ENCODE assay signal across 28 mouse cellular contexts in genomic region chr16:57740169-57740568, GRCm38 (mm10). TPM values are rescaled to one million over a fixed set of nuclear protein-coding genes. Genes with fewer than 3 reads are reported as not detected.
DNase-seq lines count a peak whose midpoint lies in the region; ATAC-seq and TF ChIP-seq lines count a peak whose summit lies in the region.
"Had no signal": no experiment of that assay in that cellular context is flagged by ENCODE, and none has a peak within 500 bp of the region (broad histone marks: within the 10 kb centered on the region; RNA-seq: fewer than 3 reads in every experiment).

No protein-coding gene starts in this region.

- no peak overlapping the region for H3K9ac ChIP-seq in heart, adult 2 months (ENCODE audit: low read depth, low read length)
- H3K9ac ChIP-seq in midbrain, embryonic 11.5 days (ENCODE audit: low read length) = no peak overlapping the region
- no peak overlapping the region for H3K9ac ChIP-seq in midbrain, embryonic 15.5 days
- no peak overlapping the region for H3K9ac ChIP-seq in intestine, embryonic 16.5 days (ENCODE audit: low read depth, low read length)
- H3K9ac ChIP-seq: embryonic facial prominence, embryonic 12.5 days; embryonic facial prominence, embryonic 15.5 days; forebrain, postnatal 0 days; heart, embryonic 13.5 days; hindbrain, embryonic 12.5 days; hindbrain, embryonic 15.5 days; intestine, embryonic 15.5 days had no signal

- H3K27ac ChIP-seq in heart, adult 2 months = no peak overlapping the region
- H3K27ac ChIP-seq in midbrain, embryonic 11.5 days (ENCODE audit: low read depth, low read length) = no peak overlapping the region
- no peak overlapping the region for H3K27ac ChIP-seq in midbrain, embryonic 15.5 days
- no peak overlapping the region for H3K27ac ChIP-seq in intestine, embryonic 16.5 days (ENCODE audit: low read length)
- H3K27ac ChIP-seq: embryonic facial prominence, embryonic 12.5 days; embryonic facial prominence, embryonic 15.5 days; gastrocnemius, adult 2 months; heart, embryonic 10.5 days; heart, embryonic 13.5 days; hindbrain, embryonic 12.5 days; hindbrain, embryonic 15.5 days; intestine, embryonic 15.5 days had no signal

- no peak for ATAC-seq in midbrain, embryonic 11.5 days (ENCODE audit: low FRiP score)
- no peak for ATAC-seq in midbrain, embryonic 15.5 days (replicated peaks)
- ATAC-seq in intestine, embryonic 16.5 days = no peak
- ATAC-seq: forebrain, embryonic 14.5 days; forebrain, postnatal 0 days; intestine, embryonic 15.5 days had no signal

- no peak overlapping the region for H3K4me2 ChIP-seq in midbrain, embryonic 11.5 days
- no peak overlapping the region for H3K4me2 ChIP-seq in midbrain, embryonic 15.5 days
- H3K4me2 ChIP-seq in intestine, embryonic 16.5 days (ENCODE audit: low read depth, low read length) = no peak overlapping the region
- H3K4me2 ChIP-seq: embryonic facial prominence, embryonic 12.5 days; embryonic facial prominence, embryonic 15.5 days; heart, embryonic 13.5 days; hindbrain, embryonic 12.5 days; hindbrain, embryonic 15.5 days; intestine, embryonic 15.5 days had no signal

- no peak for TF ChIP-seq EP300 in heart, adult 2 months (IDR thresholded peaks at IDR 0.05; ENCODE audit: insufficient read depth, low read depth, low read length)

- H3K27me3 ChIP-seq in heart, adult 2 months (ENCODE audit: control insufficient read depth, insufficient read depth, low read length) = peaks cover 2% of the 10 kb centered on the region; the same call in 1 of the 2 replicates
- H3K27me3 ChIP-seq in midbrain, embryonic 11.5 days (ENCODE audit: control insufficient read depth, insufficient read depth, low read length) = no peaks in the 10 kb centered on the region
- H3K27me3 ChIP-seq in midbrain, embryonic 15.5 days (replicated peaks) = no peaks in the 10 kb centered on the region
- no peaks in the 10 kb centered on the region for H3K27me3 ChIP-seq in intestine, embryonic 16.5 days (replicated peaks; ENCODE audit: control insufficient read depth, insufficient read depth, low read length)
- H3K27me3 ChIP-seq: CH12.LX; embryonic facial prominence, embryonic 12.5 days; embryonic facial prominence, embryonic 15.5 days; heart, embryonic 13.5 days; hindbrain, embryonic 12.5 days; hindbrain, embryonic 15.5 days; intestine, embryonic 15.5 days had no signal

- no peaks in the 10 kb centered on the region for H3K36me3 ChIP-seq in heart, adult 2 months (ENCODE audit: control insufficient read depth, insufficient read depth, low read length)
- H3K36me3 ChIP-seq in midbrain, embryonic 11.5 days (ENCODE audit: control insufficient read depth, insufficient read depth, low read length) = no peaks in the 10 kb centered on the region
- no peaks in the 10 kb centered on the region for H3K36me3 ChIP-seq in midbrain, embryonic 15.5 days (replicated peaks)
- H3K36me3 ChIP-seq in intestine, embryonic 16.5 days (ENCODE audit: control insufficient read depth, insufficient read depth, low read length) = no peaks in the 10 kb centered on the region
- H3K36me3 ChIP-seq: embryonic facial prominence, embryonic 12.5 days; embryonic facial prominence, embryonic 15.5 days; G1E; heart, embryonic 10.5 days; heart, embryonic 13.5 days; hindbrain, embryonic 12.5 days; hindbrain, embryonic 15.5 days; intestine, embryonic 15.5 days had no signal

- H3K79me2 ChIP-seq in heart, adult 2 months (replicated peaks; ENCODE audit: control insufficient read depth, insufficient read depth, low read length) = no peaks in the 10 kb centered on the region; the same call in 1 of the 2 replicates

- 70% methylated on average over 3 of the region's 3 CpGs for WGBS in heart, adult 2 months
- WGBS in midbrain, embryonic 11.5 days = 98% methylated on average over 3 of the region's 3 CpGs
- 88% methylated on average over 3 of the region's 3 CpGs for WGBS in midbrain, embryonic 15.5 days
- whole genome bisulfite sequencing in intestine, embryonic 16.5 days = 74% methylated on average over 3 of the region's 3 CpGs

- H3K4me3 ChIP-seq in heart, adult 2 months = no peak overlapping the region
- H3K4me3 ChIP-seq in midbrain, embryonic 11.5 days (ENCODE audit: low read depth, low read length) = no peak overlapping the region
- no peak overlapping the region for H3K4me3 ChIP-seq in midbrain, embryonic 15.5 days
- no peak overlapping the region for H3K4me3 ChIP-seq in intestine, embryonic 16.5 days (ENCODE audit: low read length)
- H3K4me3 ChIP-seq: embryonic facial prominence, embryonic 12.5 days; embryonic facial prominence, embryonic 15.5 days; gastrocnemius, adult 2 months; heart, embryonic 10.5 days; heart, embryonic 13.5 days; hindbrain, embryonic 12.5 days; hindbrain, embryonic 15.5 days; intestine, embryonic 15.5 days had no signal

- no peak for TF ChIP-seq POLR2A in heart, adult 2 months (IDR thresholded peaks at IDR 0.05; ENCODE audit: insufficient read depth, low read depth, low read length)

- no peaks in the 10 kb centered on the region for H3K4me1 ChIP-seq in heart, adult 2 months (ENCODE audit: control insufficient read depth, insufficient read depth, low read length)
- no peaks in the 10 kb centered on the region for H3K4me1 ChIP-seq in midbrain, embryonic 11.5 days (ENCODE audit: control insufficient read depth, insufficient read depth, low read length)
- H3K4me1 ChIP-seq in midbrain, embryonic 15.5 days = no peaks in the 10 kb centered on the region
- H3K4me1 ChIP-seq in intestine, embryonic 16.5 days (ENCODE audit: control insufficient read depth, insufficient read depth, low read length) = no peaks in the 10 kb centered on the region
- H3K4me1 ChIP-seq: heart, embryonic 10.5 days; heart, embryonic 13.5 days; hindbrain, embryonic 12.5 days; hindbrain, embryonic 15.5 days; intestine, embryonic 15.5 days had no signal

- TF ChIP-seq CTCF in heart, adult 2 months (IDR thresholded peaks at IDR 0.05) = no peak

- H3K9me3 ChIP-seq in midbrain, embryonic 11.5 days (ENCODE audit: control insufficient read depth, low read length) = no peaks in the 10 kb centered on the region
- no peaks in the 10 kb centered on the region for H3K9me3 ChIP-seq in midbrain, embryonic 15.5 days
- no peaks in the 10 kb centered on the region for H3K9me3 ChIP-seq in intestine, embryonic 16.5 days (ENCODE audit: control insufficient read depth, low read length)
- H3K9me3 ChIP-seq: embryonic facial prominence, embryonic 12.5 days; embryonic facial prominence, embryonic 15.5 days; G1E; heart, embryonic 10.5 days; heart, embryonic 13.5 days; hindbrain, embryonic 12.5 days; hindbrain, embryonic 15.5 days; intestine, embryonic 15.5 days had no signal

- intact Hi-C loops in heart, adult 2 months (cut with DNase I) = no loop called here

- peak; percentile 20 for DNase-seq in adrenal gland, postnatal 14 days
- no peak for DNase-seq in adrenal gland, adult (ENCODE audit: inconsistent age in 2 of 2, low spot score in 1 of 2)
- peak; percentile 66 for DNase-seq in heart, adult 11 months
- no peak for DNase-seq in heart, adult 2 months
- peak; percentile 41 for DNase-seq in midbrain, embryonic 11.5 days (ENCODE audit: low spot score, missing footprints)
- DNase-seq: adrenal gland, postnatal 36 days; B cell, adult 2 months; cerebellum, adult 8-10 months; forebrain, postnatal 0 days; gastrocnemius, adult 2 months; gastrocnemius, postnatal 14 days; heart, adult 18-20 months; heart, postnatal 14 days; heart, postnatal 4 days; kidney, adult 18-20 months had no signal

RNA-seq across cellular contexts. Expression of gene Col8a1, which starts 14.4 kb away (rescaled TPM):
- total RNA-seq in adrenal gland, postnatal 14 days (2021) = 3.5 and 4.4 TPM in 2 replicates
- 1 to 10 TPM; 5.3 to 5.6 TPM for total RNA-seq in heart, adult 2 months (2021)
- polyA plus RNA-seq in heart, adult 2 months (2012; rRNA removed) = 5.1 and 7.6 TPM in 2 replicates
- polyA plus RNA-seq in midbrain, embryonic 11.5 days (2014; fragmentation: Nextera tagmentation; extraction: Ambion mirVana) = 1.1 TPM in 2 replicates
- 3.3 and 4.0 TPM in 2 replicates for polyA plus RNA-seq in midbrain, embryonic 15.5 days (2015; fragmentation: Nextera tagmentation; extraction: Ambion mirVana)
- 3.4 and 4.1 TPM in 2 replicates for polyA plus RNA-seq in intestine, embryonic 16.5 days (2015; fragmentation: Nextera tagmentation; extraction: Ambion mirVana)
- total RNA-seq: CH12.LX; common myeloid progenitor, adult 5-6 weeks had no signal
- polyA plus RNA-seq: G1E had no signal

Comparison
In these comparisons a context has a peak if more than half of its experiments do, and no peak if none do; other contexts are left out.
1. DNase-seq: peak in adrenal gland, postnatal 14 days (single experiment), heart, adult 11 months (single experiment) and midbrain, embryonic 11.5 days (single experiment); none in adrenal gland, adult (0 of 2) and heart, adult 2 months (0 of 2).